Mouse (Mus musculus): ENCODE data around the gene Ssh1. TPM values are rescaled to one million over a fixed set of nuclear protein-coding genes. Genes with fewer than 3 reads are reported as not detected.

Gene Ssh1
- polyA plus RNA-seq, 1 experiment from 2014 or later: 5.1 TPM

DNA sequence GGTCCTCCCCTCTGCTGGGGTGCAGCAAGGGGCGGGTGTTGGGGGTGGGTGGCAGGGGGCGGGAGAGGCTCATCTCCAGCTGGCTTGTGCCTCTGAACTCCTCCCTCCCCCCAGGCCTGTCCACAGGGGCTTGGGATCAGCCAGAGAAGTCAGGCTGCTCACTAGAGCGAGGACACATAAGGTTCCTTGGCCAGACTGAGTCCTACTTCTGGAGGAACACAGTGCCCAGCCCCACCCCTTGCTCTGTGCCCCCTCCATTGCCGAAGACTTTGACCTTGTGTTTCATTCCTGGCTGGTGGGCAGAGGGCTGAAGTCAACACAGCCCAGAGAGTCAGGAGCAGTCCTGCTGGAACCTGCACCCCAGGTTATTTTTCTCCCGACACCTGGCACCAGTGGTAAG, 9.8 kb upstream of the Ssh1 start, which contains the start of gene Dao:
Dao (plus strand) TSS at position 162 of the 400 bp plus-strand sequence.
- 0 out of 2 replicates have a peak, but pooled peaks have one; percentile 24 for ATAC-seq
- H3K9me3 ChIP-seq (ENCODE audit: control insufficient read depth): no peaks in the 10 kb centered on the region
- H3K4me3 ChIP-seq (ENCODE audit: low read depth, low read length): no peak within 1 kb of the TSS
- 0 out of 2 replicates have a peak within 1 kb of the TSS, but pooled peaks have one; percentile 3 for H3K9ac ChIP-seq (ENCODE audit: low read depth, low read length)
- no peaks in the 10 kb centered on the region for H3K27me3 ChIP-seq (replicated peaks; ENCODE audit: control insufficient read depth, insufficient read depth, low read length)
- no peak for TF ChIP-seq CTCF (IDR thresholded peaks at IDR 0.05; ENCODE audit: low read depth)
- no peaks in the 10 kb centered on the region for H3K36me3 ChIP-seq (ENCODE audit: control insufficient read depth, insufficient read depth)
- H3K4me1 ChIP-seq (replicated peaks; ENCODE audit: control insufficient read depth, insufficient read depth, low read length): peaks cover 9% of the 10 kb centered on the region; the same call in 1 of the 2 replicates
- peak within 1 kb of the TSS; percentile 49 for H3K4me2 ChIP-seq (replicated peaks; ENCODE audit: low read depth)
- 36% methylated on average over 3 of the region's 5 CpGs for WGBS
- H3K27ac ChIP-seq (ENCODE audit: low read depth, low read length): peak within 1 kb of the TSS; percentile 55; the same call in 1 of the 2 replicates

DNA sequence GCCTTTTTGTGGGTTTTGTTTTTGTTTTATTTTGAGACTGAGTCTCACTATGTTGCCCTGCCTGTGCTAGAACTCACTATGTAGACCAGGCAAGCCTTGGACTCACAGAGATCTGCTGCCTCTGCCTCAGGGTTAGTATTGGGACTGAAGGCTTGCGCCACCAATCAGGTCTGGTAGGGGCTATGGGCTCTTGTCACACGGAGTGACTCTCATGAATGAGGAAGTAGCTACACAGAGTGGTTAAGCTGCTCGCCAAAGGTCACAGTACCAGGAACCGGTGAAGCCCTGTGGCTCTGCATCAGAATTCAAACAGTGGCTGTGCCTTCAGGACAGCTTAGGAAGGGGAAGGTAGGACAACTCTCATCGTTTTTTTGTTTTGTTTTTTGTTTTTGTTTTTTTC, 5.7 kb upstream of the Ssh1 start:
- no peak overlapping the region for H3K4me3 ChIP-seq (ENCODE audit: low read depth, low read length)
- H3K4me1 ChIP-seq (replicated peaks; ENCODE audit: control insufficient read depth, insufficient read depth, low read length): 0 out of 2 replicates have a peak, but pooled peaks cover 9% of the 10 kb centered on the region
- WGBS: 28% methylated on average over 5 of the region's 5 CpGs
- peak; percentile 57 for ATAC-seq
- H3K9ac ChIP-seq (ENCODE audit: low read depth, low read length): no peak overlapping the region
- no peaks in the 10 kb centered on the region for H3K27me3 ChIP-seq (replicated peaks; ENCODE audit: control insufficient read depth, insufficient read depth, low read length)
- H3K9me3 ChIP-seq (ENCODE audit: control insufficient read depth): no peaks in the 10 kb centered on the region
- H3K36me3 ChIP-seq (ENCODE audit: control insufficient read depth, insufficient read depth): no peaks in the 10 kb centered on the region
- TF ChIP-seq CTCF (IDR thresholded peaks at IDR 0.05; ENCODE audit: low read depth): no peak
- H3K27ac ChIP-seq (ENCODE audit: low read depth, low read length): no peak overlapping the region
- H3K4me2 ChIP-seq (replicated peaks; ENCODE audit: low read depth): no peak overlapping the region

DNA sequence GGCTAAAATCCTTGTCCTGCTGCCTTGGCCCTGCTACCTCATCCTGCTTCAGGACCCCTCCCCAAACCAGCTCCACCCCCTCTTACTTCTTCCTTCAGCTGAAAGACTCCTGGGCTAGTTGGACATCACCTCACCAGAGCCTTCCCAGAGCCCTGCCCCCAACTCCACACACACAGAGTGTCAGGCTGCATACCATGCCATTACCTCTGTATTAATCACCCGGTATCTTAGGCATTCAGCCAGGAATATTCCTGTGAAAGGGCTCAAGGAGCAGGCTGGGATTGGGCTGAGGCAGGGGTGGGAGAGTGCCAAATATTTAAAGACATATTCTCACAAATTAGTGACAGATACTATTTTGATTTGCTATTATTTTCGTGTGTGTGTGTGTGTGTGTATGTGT, 2.8 kb upstream of the Ssh1 start:
- Histone ChIP-seq H3K9ac (ENCODE audit: low read depth, low read length) (no peak overlapping the region), H3K27me3 (replicated peaks; ENCODE audit: control insufficient read depth, insufficient read depth, low read length) (no peaks in the 10 kb centered on the region), H3K36me3 (ENCODE audit: control insufficient read depth, insufficient read depth) (no peaks in the 10 kb centered on the region), H3K4me2 (replicated peaks; ENCODE audit: low read depth) (no peak overlapping the region), H3K9me3 (ENCODE audit: control insufficient read depth) (no peaks in the 10 kb centered on the region), H3K4me3 (ENCODE audit: low read depth, low read length) (no peak overlapping the region), H3K4me1 (replicated peaks; ENCODE audit: control insufficient read depth, insufficient read depth, low read length) (no peaks in the 10 kb centered on the region), H3K27ac (ENCODE audit: low read depth, low read length) (no peak overlapping the region)
- no peak for TF ChIP-seq CTCF (IDR thresholded peaks at IDR 0.05; ENCODE audit: low read depth)
- 58% methylated on average over 2 of the region's 2 CpGs for WGBS
- no peak for ATAC-seq

GRCm38 (mm10) chr5:113993031-113993486, 635 bp downstream of the Ssh1 start:
- peak; percentile 51 for ATAC-seq
- Histone ChIP-seq H3K4me3 (ENCODE audit: low read depth, low read length) (peak overlapping the region; percentile 76), H3K9ac (ENCODE audit: low read depth, low read length) (peak overlapping the region; percentile 81), H3K4me1 (replicated peaks; ENCODE audit: control insufficient read depth, insufficient read depth, low read length) (no peaks in the 10 kb centered on the region), H3K9me3 (ENCODE audit: control insufficient read depth) (no peaks in the 10 kb centered on the region), H3K36me3 (ENCODE audit: control insufficient read depth, insufficient read depth) (0 out of 2 replicates have a peak, but pooled peaks cover 4% of the 10 kb centered on the region), H3K4me2 (replicated peaks; ENCODE audit: low read depth) (peak overlapping the region; percentile 91), H3K27ac (ENCODE audit: low read depth, low read length) (peak overlapping the region; percentile 88), H3K27me3 (replicated peaks; ENCODE audit: control insufficient read depth, insufficient read depth, low read length) (no peaks in the 10 kb centered on the region)
- WGBS: 2% methylated on average over 15 of the region's 22 CpGs
- TF ChIP-seq CTCF (IDR thresholded peaks at IDR 0.05; ENCODE audit: low read depth): no peak

- Histone ChIP-seq H3K4me2 (replicated peaks; ENCODE audit: low read depth) (peak overlapping the region; percentile 91), H3K27ac (ENCODE audit: low read depth, low read length) (peak overlapping the region; percentile 88), H3K36me3 (ENCODE audit: control insufficient read depth, insufficient read depth) (0 out of 2 replicates have a peak, but pooled peaks cover 4% of the 10 kb centered on the region), H3K27me3 (replicated peaks; ENCODE audit: control insufficient read depth, insufficient read depth, low read length) (no peaks in the 10 kb centered on the region), H3K4me3 (ENCODE audit: low read depth, low read length) (peak overlapping the region; percentile 76), H3K4me1 (replicated peaks; ENCODE audit: control insufficient read depth, insufficient read depth, low read length) (no peaks in the 10 kb centered on the region), H3K9ac (ENCODE audit: low read depth, low read length) (no peak overlapping the region), H3K9me3 (ENCODE audit: control insufficient read depth) (no peaks in the 10 kb centered on the region)
- WGBS: 7% methylated on average over 12 of the region's 12 CpGs
- no peak for TF ChIP-seq CTCF (IDR thresholded peaks at IDR 0.05; ENCODE audit: low read depth)
- ATAC-seq: no peak
These were observed 1.3 kb downstream of the Ssh1 start for GRCm38 (mm10) chr5:113992339-113992831.

- Histone ChIP-seq H3K9ac (ENCODE audit: low read depth, low read length) (no peak overlapping the region), H3K4me2 (replicated peaks; ENCODE audit: low read depth) (no peak overlapping the region), H3K9me3 (ENCODE audit: control insufficient read depth) (no peaks in the 10 kb centered on the region), H3K4me3 (ENCODE audit: low read depth, low read length) (no peak overlapping the region), H3K27me3 (replicated peaks; ENCODE audit: control insufficient read depth, insufficient read depth, low read length) (no peaks in the 10 kb centered on the region), H3K4me1 (replicated peaks; ENCODE audit: control insufficient read depth, insufficient read depth, low read length) (peaks cover 6% of the 10 kb centered on the region), H3K27ac (ENCODE audit: low read depth, low read length) (no peak overlapping the region), H3K36me3 (ENCODE audit: control insufficient read depth, insufficient read depth) (0 out of 2 replicates have a peak, but pooled peaks cover 4% of the 10 kb centered on the region)
- no peak for TF ChIP-seq CTCF (IDR thresholded peaks at IDR 0.05; ENCODE audit: low read depth)
- no peak for ATAC-seq
- WGBS: 73% methylated on average over 7 of the region's 7 CpGs
These were observed 2.6 kb downstream of the Ssh1 start for GRCm38 (mm10) chr5:113991141-113991540.
